Mouse (Mus musculus): ENCODE results near the gene Srebf2. TPM values are rescaled to one million over a fixed set of nuclear protein-coding genes. Genes with fewer than 3 reads are reported as not detected.
"Not testable (repeated sequence)": the region's sequence is repeated elsewhere in the genome, so short reads cannot be mapped to it uniquely, and the experiment has no call there.

The Srebf2 gene
- 51.9 and 53.2 TPM in 2 replicates for polyA plus RNA-seq (2015; fragmentation: Nextera tagmentation; extraction: Ambion mirVana)

DNA sequence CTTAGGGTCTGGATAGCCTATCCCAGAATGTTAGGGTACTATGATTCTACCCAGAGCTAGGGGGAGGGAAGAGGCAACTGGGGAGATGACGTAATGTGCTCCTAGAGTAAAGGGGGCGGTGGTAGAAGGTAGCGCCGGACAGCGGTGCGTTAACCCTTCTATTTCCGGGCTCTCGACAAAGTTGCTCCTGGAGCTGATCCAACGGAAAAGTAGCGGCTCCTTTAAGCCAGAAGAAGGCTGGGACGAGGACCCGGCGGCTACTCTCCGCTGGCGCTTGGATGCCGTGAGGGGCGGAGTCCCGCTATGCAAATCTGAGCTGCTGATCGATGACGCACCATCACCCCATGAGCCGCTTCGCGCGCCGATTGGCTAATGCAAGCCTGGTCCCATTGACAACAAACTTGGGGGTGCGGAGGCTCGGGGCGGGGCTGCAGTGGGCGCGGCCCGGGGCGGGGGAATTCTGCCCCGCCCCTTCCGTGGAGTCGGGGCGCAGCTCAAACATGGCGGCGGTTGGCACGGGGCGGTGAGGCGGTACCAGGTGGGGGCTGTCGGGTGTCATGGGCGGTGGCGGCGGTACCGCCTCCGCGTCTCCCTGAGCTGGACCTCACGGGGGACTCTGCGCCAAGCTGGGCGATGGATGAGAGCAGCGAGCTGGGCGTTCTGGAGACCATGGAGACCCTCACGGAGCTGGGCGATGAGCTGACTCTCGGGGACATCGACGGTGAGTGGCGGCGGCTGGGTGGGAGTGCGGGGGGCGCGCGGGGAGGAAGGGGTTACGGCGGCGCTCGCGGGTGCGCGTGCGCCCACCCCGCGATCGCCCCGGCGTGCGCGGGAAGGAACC lies at the start of gene Srebf2:
Srebf2 (plus strand) TSS at position 412 of the 841 bp plus-strand sequence.
- ATAC-seq (ENCODE audit: low read depth): peak; percentile 94
- H3K9me3 ChIP-seq (replicated peaks; ENCODE audit: control insufficient read depth, low read length): no peaks in the 10 kb centered on the region
- H3K27ac ChIP-seq (ENCODE audit: low read length): peak within 1 kb of the TSS; percentile 90
- peak within 1 kb of the TSS; percentile 92 for H3K9ac ChIP-seq (ENCODE audit: low read depth, low read length)
- no peaks in the 10 kb centered on the region for H3K36me3 ChIP-seq (ENCODE audit: control insufficient read depth, insufficient read depth)
- WGBS (ENCODE audit: insufficient replicate concordance): under 1% methylated on average over 73 of the region's 79 CpGs
- H3K4me3 ChIP-seq (ENCODE audit: low read depth, low read length): peak within 1 kb of the TSS; percentile 86
- peak within 1 kb of the TSS; percentile 93 for H3K4me2 ChIP-seq (ENCODE audit: low read depth, low read length)
- no peaks in the 10 kb centered on the region for H3K27me3 ChIP-seq (ENCODE audit: control insufficient read depth, insufficient read depth, low read depth, low read length)
- peaks cover 37% of the 10 kb centered on the region for H3K4me1 ChIP-seq (ENCODE audit: control insufficient read depth, low read depth, low read length)

DNA sequence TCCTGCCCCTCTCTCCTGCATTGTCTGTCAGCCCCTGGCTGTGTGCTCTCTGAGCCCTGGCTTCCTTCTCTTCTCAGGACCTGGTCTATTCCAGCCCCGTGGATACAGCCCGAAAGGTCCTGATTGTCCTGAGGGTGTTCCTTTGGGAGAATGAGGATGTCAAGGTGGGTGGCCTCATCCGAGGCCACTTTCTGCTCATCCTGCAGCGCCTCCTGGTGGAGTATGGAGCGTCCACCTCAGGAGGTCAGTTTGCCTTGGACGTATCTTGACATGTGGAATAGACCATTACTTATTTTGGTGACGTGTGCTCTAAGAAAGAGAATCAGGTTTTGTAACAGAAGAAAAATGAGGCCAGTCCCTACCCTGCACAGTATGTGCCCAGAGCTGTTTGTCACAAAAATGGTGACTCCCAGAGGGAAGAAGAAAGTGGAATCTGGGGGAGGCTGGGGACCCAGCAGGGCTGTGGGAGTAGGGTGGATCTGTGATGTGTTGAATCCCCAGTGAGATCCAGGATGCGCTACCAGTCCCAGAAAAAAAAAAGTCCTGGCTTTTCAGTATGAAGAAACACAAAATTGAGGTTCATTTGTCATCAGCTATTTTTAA lies 39.9 kb upstream of the Srebf2 start:
- ATAC-seq (ENCODE audit: low read depth): no peak
- no peaks in the 10 kb centered on the region for H3K9me3 ChIP-seq (replicated peaks; ENCODE audit: control insufficient read depth, low read length)
- H3K36me3 ChIP-seq (ENCODE audit: control insufficient read depth, insufficient read depth): no peaks in the 10 kb centered on the region
- H3K27me3 ChIP-seq (ENCODE audit: control insufficient read depth, insufficient read depth, low read depth, low read length): no peaks in the 10 kb centered on the region
- no peak overlapping the region for H3K9ac ChIP-seq (ENCODE audit: low read depth, low read length)
- no peak overlapping the region for H3K4me3 ChIP-seq (ENCODE audit: low read depth, low read length)
- WGBS (ENCODE audit: insufficient replicate concordance): 17% methylated on average over 8 of the region's 8 CpGs
- H3K4me2 ChIP-seq (ENCODE audit: low read depth, low read length): no peak overlapping the region
- H3K27ac ChIP-seq (ENCODE audit: low read length): no peak overlapping the region
- no peaks in the 10 kb centered on the region for H3K4me1 ChIP-seq (ENCODE audit: control insufficient read depth, low read depth, low read length)

DNA sequence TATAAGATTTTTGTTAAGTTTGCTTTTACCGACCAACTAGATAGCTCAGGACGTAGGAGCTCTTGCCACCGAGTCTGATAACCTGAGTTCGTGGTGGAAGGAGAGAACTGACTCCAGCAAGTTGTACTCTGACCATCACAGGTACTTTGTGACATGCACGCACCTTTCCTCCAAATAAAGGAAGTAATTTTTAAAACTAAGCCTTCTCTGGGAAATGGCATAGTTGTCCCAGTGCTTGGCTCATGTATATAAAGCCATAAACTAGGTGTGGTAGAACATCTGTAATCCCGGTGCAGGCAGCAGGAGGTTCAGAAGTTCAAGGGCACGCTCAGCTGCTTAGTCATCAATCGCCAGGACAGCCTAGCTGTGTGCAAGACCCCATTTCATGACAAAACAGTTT lies 26.4 kb upstream of the Srebf2 start:
- no peak overlapping the region for H3K4me3 ChIP-seq (ENCODE audit: low read depth, low read length)
- no peak for ATAC-seq (ENCODE audit: low read depth)
- WGBS (ENCODE audit: insufficient replicate concordance): 66% methylated on average over 8 of the region's 8 CpGs
- no peak overlapping the region for H3K4me2 ChIP-seq (ENCODE audit: low read depth, low read length)
- no peak overlapping the region for H3K9ac ChIP-seq (ENCODE audit: low read depth, low read length)
- no peaks in the 10 kb centered on the region; the same call in 1 of the 2 replicates for H3K27me3 ChIP-seq (ENCODE audit: control insufficient read depth, insufficient read depth, low read depth, low read length)
- H3K4me1 ChIP-seq (ENCODE audit: control insufficient read depth, low read depth, low read length): no peaks in the 10 kb centered on the region
- H3K9me3 ChIP-seq (replicated peaks; ENCODE audit: control insufficient read depth, low read length): no peaks in the 10 kb centered on the region
- H3K36me3 ChIP-seq (ENCODE audit: control insufficient read depth, insufficient read depth): no peaks in the 10 kb centered on the region
- H3K27ac ChIP-seq (ENCODE audit: low read length): no peak overlapping the region

DNA sequence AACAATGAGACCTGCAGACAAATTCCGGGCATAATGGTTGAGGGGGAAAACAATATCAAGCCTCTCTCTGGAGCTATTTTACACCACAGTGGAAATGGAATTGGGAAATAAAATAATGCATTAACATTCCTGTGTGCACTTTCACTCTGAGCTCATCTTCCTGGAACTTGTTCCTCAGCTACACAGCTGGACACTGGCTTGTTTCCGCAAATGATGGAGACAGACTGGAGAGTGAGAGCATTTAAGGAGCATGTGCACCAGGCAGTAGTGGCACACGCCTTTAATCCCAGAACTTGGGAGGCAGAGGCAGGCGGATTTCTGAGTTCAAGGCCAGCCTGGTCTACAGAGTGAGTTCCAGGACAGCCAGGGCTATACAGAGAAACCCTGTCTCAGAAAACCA lies 20.3 kb upstream of the Srebf2 start:
- not testable (repeated sequence) for H3K36me3 ChIP-seq (ENCODE audit: control insufficient read depth, insufficient read depth); H3K27me3 ChIP-seq (ENCODE audit: control insufficient read depth, insufficient read depth, low read depth, low read length); ATAC-seq (ENCODE audit: low read depth); H3K9me3 ChIP-seq (replicated peaks; ENCODE audit: control insufficient read depth, low read length); H3K9ac ChIP-seq (ENCODE audit: low read depth, low read length); H3K27ac ChIP-seq (ENCODE audit: low read length); H3K4me3 ChIP-seq (ENCODE audit: low read depth, low read length)
- Histone ChIP-seq H3K4me2 (ENCODE audit: low read depth, low read length) (peak overlapping the region; percentile 98), H3K4me1 (ENCODE audit: control insufficient read depth, low read depth, low read length) (peaks cover 17% of the 10 kb centered on the region)
- WGBS (ENCODE audit: insufficient replicate concordance): 67% methylated on average over 4 of the region's 4 CpGs

DNA sequence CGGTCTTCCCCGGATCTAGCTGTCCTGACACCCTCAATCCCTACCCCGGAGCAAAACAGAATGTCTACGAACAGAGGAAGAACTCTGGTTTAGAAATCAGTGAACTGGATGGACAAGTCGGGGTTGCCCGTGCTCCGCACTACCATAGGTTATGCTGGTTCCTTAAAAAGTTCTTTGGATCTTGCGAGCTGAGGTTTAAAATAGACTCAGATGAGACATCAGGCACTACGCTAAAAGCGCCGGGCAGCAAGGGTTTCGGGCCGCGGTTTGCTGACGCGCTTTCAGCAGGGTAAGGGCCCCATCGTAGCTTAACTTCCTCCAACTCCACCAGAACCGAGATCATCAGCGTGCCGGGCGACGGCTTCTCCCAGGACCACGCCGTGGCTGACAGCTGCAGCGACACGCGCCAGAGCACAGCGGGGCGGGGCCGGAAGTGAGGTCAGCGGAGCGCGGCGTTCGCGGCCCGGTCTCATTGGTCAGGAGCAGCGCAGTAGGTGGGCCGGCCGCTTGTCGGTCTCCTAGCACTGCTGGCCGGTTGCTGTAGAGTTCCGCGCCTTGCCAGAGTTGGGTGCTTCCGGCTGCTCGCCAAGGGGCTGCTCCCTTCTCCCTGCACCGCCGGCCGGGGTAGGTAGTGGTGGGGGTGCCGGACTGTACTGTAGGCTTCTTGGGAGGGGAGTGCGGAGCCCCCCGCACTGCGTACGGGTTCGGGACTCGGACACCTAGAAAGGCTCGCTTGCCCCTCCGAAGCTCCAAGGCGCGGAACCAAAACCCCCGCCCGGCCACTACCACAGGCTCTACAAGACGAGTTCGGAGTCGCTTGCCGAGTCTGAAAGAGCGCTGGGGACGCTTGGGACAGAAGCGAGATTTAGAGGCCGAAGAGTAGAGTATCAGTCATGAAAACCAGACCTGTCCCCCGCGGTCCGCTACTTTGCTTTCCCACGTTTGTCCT lies 19.3 kb upstream of the Srebf2 start, which contains the start of gene Ccdc134:
Ccdc134 (plus strand) TSS at position 497 of the 949 bp plus-strand sequence.
- Histone ChIP-seq H3K4me3 (ENCODE audit: low read depth, low read length) (peak within 1 kb of the TSS; percentile 90), H3K27me3 (ENCODE audit: control insufficient read depth, insufficient read depth, low read depth, low read length) (no peaks in the 10 kb centered on the region), H3K9me3 (replicated peaks; ENCODE audit: control insufficient read depth, low read length) (no peaks in the 10 kb centered on the region), H3K4me2 (ENCODE audit: low read depth, low read length) (peak within 1 kb of the TSS; percentile 98), H3K27ac (ENCODE audit: low read length) (peak within 1 kb of the TSS; percentile 77), H3K36me3 (ENCODE audit: control insufficient read depth, insufficient read depth) (no peaks in the 10 kb centered on the region), H3K4me1 (ENCODE audit: control insufficient read depth, low read depth, low read length) (peaks cover 17% of the 10 kb centered on the region), H3K9ac (ENCODE audit: low read depth, low read length) (peak within 1 kb of the TSS; percentile 89)
- under 1% methylated on average over 74 of the region's 74 CpGs for WGBS (ENCODE audit: insufficient replicate concordance)
- ATAC-seq (ENCODE audit: low read depth): peak; percentile 100

DNA sequence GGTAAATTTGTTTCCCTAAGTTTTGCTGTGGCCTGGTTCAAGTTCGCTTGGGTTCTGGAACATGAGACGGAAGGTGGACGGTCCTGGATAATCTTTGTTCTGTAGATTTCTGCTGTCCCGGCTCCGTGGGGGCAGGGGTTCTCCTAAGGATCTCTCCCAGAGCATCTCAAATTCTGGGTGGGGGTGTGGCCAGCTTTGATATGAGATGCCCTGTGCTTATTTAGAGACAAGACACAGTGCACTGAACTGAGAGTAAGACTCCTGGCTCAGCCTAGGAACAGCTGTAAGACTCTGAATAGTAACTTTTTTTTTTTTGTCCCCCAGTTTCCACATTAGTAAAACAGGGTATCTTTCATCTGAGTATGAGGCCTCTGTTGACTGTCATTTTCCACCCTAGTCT lies 18.6 kb upstream of the Srebf2 start:
- H3K27me3 ChIP-seq (ENCODE audit: control insufficient read depth, insufficient read depth, low read depth, low read length): no peaks in the 10 kb centered on the region
- no peaks in the 10 kb centered on the region for H3K36me3 ChIP-seq (ENCODE audit: control insufficient read depth, insufficient read depth)
- peak overlapping the region; percentile 98 for H3K4me2 ChIP-seq (ENCODE audit: low read depth, low read length)
- WGBS (ENCODE audit: insufficient replicate concordance): 3% methylated on average over 5 of the region's 5 CpGs
- no peaks in the 10 kb centered on the region for H3K9me3 ChIP-seq (replicated peaks; ENCODE audit: control insufficient read depth, low read length)
- H3K4me3 ChIP-seq (ENCODE audit: low read depth, low read length): peak overlapping the region; percentile 90
- no peak for ATAC-seq (ENCODE audit: low read depth)
- H3K27ac ChIP-seq (ENCODE audit: low read length): peak overlapping the region; percentile 77
- H3K9ac ChIP-seq (ENCODE audit: low read depth, low read length): peak overlapping the region; percentile 89
- H3K4me1 ChIP-seq (ENCODE audit: control insufficient read depth, low read depth, low read length): peaks cover 17% of the 10 kb centered on the region

DNA sequence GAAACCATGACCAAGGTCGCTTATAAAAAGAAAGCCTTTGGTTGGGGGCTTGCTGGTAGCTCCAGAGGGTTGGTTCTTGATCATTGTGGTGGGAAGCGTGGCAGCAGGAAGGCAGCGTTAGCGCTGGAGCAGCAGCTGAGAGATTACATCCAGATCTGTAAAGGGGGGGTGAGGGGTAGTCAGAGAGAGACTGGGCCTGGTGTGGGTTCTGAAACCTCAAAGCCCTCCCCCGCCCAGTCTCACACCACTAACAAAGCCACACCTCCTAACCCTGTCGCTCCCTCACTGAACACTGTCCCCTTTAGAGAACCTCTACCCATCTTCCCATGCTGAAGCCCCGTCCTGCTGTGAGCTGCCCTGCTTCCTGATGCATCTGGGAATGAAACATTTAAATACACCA lies 16.4 kb upstream of the Srebf2 start:
- no peak overlapping the region for H3K4me3 ChIP-seq (ENCODE audit: low read depth, low read length)
- no peaks in the 10 kb centered on the region for H3K9me3 ChIP-seq (replicated peaks; ENCODE audit: control insufficient read depth, low read length)
- H3K4me1 ChIP-seq (ENCODE audit: control insufficient read depth, low read depth, low read length): peaks cover 17% of the 10 kb centered on the region
- H3K4me2 ChIP-seq (ENCODE audit: low read depth, low read length): no peak overlapping the region
- no peak overlapping the region for H3K9ac ChIP-seq (ENCODE audit: low read depth, low read length)
- H3K27me3 ChIP-seq (ENCODE audit: control insufficient read depth, insufficient read depth, low read depth, low read length): no peaks in the 10 kb centered on the region
- no peaks in the 10 kb centered on the region for H3K36me3 ChIP-seq (ENCODE audit: control insufficient read depth, insufficient read depth)
- whole genome bisulfite sequencing (ENCODE audit: insufficient replicate concordance): 32% methylated on average over 7 of the region's 7 CpGs
- H3K27ac ChIP-seq (ENCODE audit: low read length): no peak overlapping the region
- no peak for ATAC-seq (ENCODE audit: low read depth)

DNA sequence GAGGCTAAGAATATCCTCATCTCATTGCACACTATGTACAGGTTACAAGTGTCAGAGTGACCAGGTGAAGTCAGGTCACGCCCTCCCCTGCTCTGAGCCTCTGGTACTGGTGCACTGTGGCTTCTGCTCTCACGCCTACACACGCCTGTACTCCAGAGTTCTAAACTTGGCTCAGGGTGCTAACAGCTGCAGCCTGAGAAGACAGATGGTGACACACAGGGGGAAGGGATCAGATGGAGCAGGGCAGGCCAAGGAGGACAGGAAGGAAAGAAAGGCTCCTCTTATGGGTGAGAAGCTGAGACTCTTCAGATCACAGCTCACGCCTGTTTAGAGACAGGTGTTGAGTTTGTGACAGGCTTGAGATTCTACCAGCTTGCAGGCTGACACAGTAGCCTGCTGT lies 11.6 kb upstream of the Srebf2 start:
- H3K4me2 ChIP-seq (ENCODE audit: low read depth, low read length): no peak overlapping the region
- H3K9ac ChIP-seq (ENCODE audit: low read depth, low read length): no peak overlapping the region
- no peak for ATAC-seq (ENCODE audit: low read depth)
- no peaks in the 10 kb centered on the region for H3K9me3 ChIP-seq (replicated peaks; ENCODE audit: control insufficient read depth, low read length)
- H3K27me3 ChIP-seq (ENCODE audit: control insufficient read depth, insufficient read depth, low read depth, low read length): no peaks in the 10 kb centered on the region
- no peaks in the 10 kb centered on the region for H3K4me1 ChIP-seq (ENCODE audit: control insufficient read depth, low read depth, low read length)
- H3K27ac ChIP-seq (ENCODE audit: low read length): no peak overlapping the region
- no peaks in the 10 kb centered on the region for H3K36me3 ChIP-seq (ENCODE audit: control insufficient read depth, insufficient read depth)
- H3K4me3 ChIP-seq (ENCODE audit: low read depth, low read length): no peak overlapping the region
- 78% methylated on average over 4 of the region's 4 CpGs for WGBS (ENCODE audit: insufficient replicate concordance)

Measured in liver, embryonic 16.5 days (tissue).